In the genomic region with DNA sequence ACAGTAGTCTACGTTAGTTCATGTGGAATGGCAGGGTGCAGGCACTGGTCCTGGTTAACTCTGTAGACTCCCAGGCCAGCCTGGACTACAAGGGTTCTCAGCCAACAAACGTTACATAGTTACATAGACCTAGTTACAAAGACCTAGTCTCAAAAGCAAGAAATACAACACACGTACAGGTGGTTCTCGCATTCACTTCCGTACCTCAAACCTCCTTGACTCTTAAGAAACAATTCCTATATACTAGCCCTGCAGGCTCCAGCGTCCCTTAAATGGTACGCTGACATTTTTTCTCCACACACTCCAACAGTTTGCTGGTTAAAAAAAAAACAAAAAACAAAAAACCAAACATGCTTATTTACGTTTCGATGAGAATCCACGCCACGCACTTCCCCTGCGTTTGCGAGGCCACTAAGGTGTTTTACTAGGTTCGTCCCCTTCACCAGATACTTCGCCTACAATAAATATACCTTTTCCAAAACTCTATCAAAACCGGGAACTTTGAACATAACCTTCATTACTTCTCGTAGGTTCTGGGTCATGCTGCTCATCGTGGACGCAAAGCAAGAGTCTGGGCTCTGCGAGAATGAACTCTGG, we compare ENCODE assay signal across 8 mouse cellular contexts. TPM values are rescaled to one million over a fixed set of nuclear protein-coding genes. Genes with fewer than 3 reads are reported as not detected.
DNase-seq lines count a peak whose midpoint lies in the region; ATAC-seq and TF ChIP-seq lines count a peak whose summit lies in the region.

No protein-coding gene starts in this region.

- H3K4me2 ChIP-seq in kidney, embryonic 14.5 days (replicated peaks; ENCODE audit: low read depth, low read length): peak overlapping the region; percentile 57
- H3K4me2 ChIP-seq in forebrain, postnatal 0 days (ENCODE audit: low read depth): peak overlapping the region; percentile 83
- H3K4me2 ChIP-seq in liver, embryonic 11.5 days: peak overlapping the region; percentile 88

- WGBS in kidney, embryonic 14.5 days: 3% methylated on average over 20 of the region's 20 CpGs
- WGBS in forebrain, postnatal 0 days: 2% methylated on average over 20 of the region's 20 CpGs
- WGBS in liver, embryonic 11.5 days: 4% methylated on average over 20 of the region's 20 CpGs
- under 1% methylated on average over 20 of the region's 20 CpGs for WGBS in olfactory bulb, adult 2 months

- peaks cover 18% of the 10 kb centered on the region for H3K4me1 ChIP-seq in kidney, embryonic 14.5 days (ENCODE audit: control insufficient read depth, insufficient read depth, low read length)
- peaks cover 21% of the 10 kb centered on the region; the same call in 1 of the 2 replicates for H3K4me1 ChIP-seq in forebrain, postnatal 0 days (ENCODE audit: insufficient read depth)
- peaks cover 12% of the 10 kb centered on the region; the same call in 1 of the 2 replicates for H3K4me1 ChIP-seq in liver, embryonic 11.5 days (replicated peaks; ENCODE audit: control insufficient read depth, insufficient read depth, low read length)
- H3K4me1 ChIP-seq in olfactory bulb, adult 2 months (ENCODE audit: control insufficient read depth, insufficient read depth, low read length): peaks cover 4% of the 10 kb centered on the region; the same call in 1 of the 2 replicates

- no peaks in the 10 kb centered on the region for H3K9me3 ChIP-seq in kidney, embryonic 14.5 days (ENCODE audit: control insufficient read depth, low read length)
- H3K9me3 ChIP-seq in forebrain, postnatal 0 days (ENCODE audit: low read length): no peaks in the 10 kb centered on the region
- H3K9me3 ChIP-seq in liver, embryonic 11.5 days (ENCODE audit: control insufficient read depth, low read length): no peaks in the 10 kb centered on the region

- DNase-seq in kidney, postnatal 4 days: no peak
- peak; percentile 26 for DNase-seq in ZHBTc4 (ENCODE audit: low read depth, low spot score)
- DNase-seq in forebrain, postnatal 0 days: no peak
- DNase-seq in liver, embryonic 11.5 days (ENCODE audit: low spot score): peak; percentile 48
- DNase-seq in layer of hippocampus, postnatal 14 days (ENCODE audit: low spot score in 2 of 2): no peak
- no peak for DNase-seq in ovary, postnatal 36 days (ENCODE audit: low spot score)

- 0 out of 2 replicates have a peak overlapping the region, but pooled peaks have one; percentile 1 for H3K27ac ChIP-seq in kidney, embryonic 14.5 days (ENCODE audit: low read depth, low read length)
- peak overlapping the region; percentile 86; the same call in 1 of the 2 replicates for H3K27ac ChIP-seq in forebrain, postnatal 0 days (ENCODE audit: low read depth, low read length)
- H3K27ac ChIP-seq in liver, embryonic 11.5 days (ENCODE audit: low read depth, low read length): peak overlapping the region; percentile 92
- peak overlapping the region; percentile 76 for H3K27ac ChIP-seq in olfactory bulb, adult 2 months (ENCODE audit: insufficient read depth, low read depth, low read length)

- peaks cover 2% of the 10 kb centered on the region; the same call in 1 of the 2 replicates for H3K36me3 ChIP-seq in kidney, embryonic 14.5 days (ENCODE audit: control insufficient read depth, insufficient read depth, low read length)
- H3K36me3 ChIP-seq in forebrain, postnatal 0 days (ENCODE audit: insufficient read depth): no peaks in the 10 kb centered on the region; the same call in 1 of the 2 replicates
- no peaks in the 10 kb centered on the region for H3K36me3 ChIP-seq in liver, embryonic 11.5 days (ENCODE audit: control insufficient read depth, insufficient read depth, low read length)

- TF ChIP-seq CTCF in forebrain, postnatal 0 days (IDR thresholded peaks at IDR 0.05; ENCODE audit: low read depth): no peak
- TF ChIP-seq CTCF in olfactory bulb, adult 2 months (IDR thresholded peaks at IDR 0.05; ENCODE audit: insufficient read depth, low read depth, low read length): no peak

- H3K4me3 ChIP-seq in kidney, embryonic 14.5 days (ENCODE audit: low read length): peak overlapping the region; percentile 95
- peak overlapping the region; percentile 64 for H3K4me3 ChIP-seq in forebrain, postnatal 0 days (ENCODE audit: low read depth, low read length)
- H3K4me3 ChIP-seq in liver, embryonic 11.5 days (ENCODE audit: low read depth, low read length): peak overlapping the region; percentile 97
- peak overlapping the region; percentile 86 for H3K4me3 ChIP-seq in olfactory bulb, adult 2 months (ENCODE audit: insufficient read depth, low read depth, low read length)

- ATAC-seq in kidney, embryonic 14.5 days (ENCODE audit: low FRiP score, low TSS enrichment): no peak
- ATAC-seq in forebrain, postnatal 0 days: no peak
- ATAC-seq in liver, embryonic 11.5 days (replicated peaks; ENCODE audit: low FRiP score): no peak; the same call in 1 of the 2 replicates

- H3K27me3 ChIP-seq in kidney, embryonic 14.5 days (ENCODE audit: control insufficient read depth, insufficient read depth, low read length): no peaks in the 10 kb centered on the region
- no peaks in the 10 kb centered on the region for H3K27me3 ChIP-seq in forebrain, postnatal 0 days (ENCODE audit: insufficient read depth, low read length)
- no peaks in the 10 kb centered on the region for H3K27me3 ChIP-seq in liver, embryonic 11.5 days (replicated peaks; ENCODE audit: control insufficient read depth, insufficient read depth, low read length)

- peak overlapping the region; percentile 68 for H3K9ac ChIP-seq in kidney, embryonic 14.5 days (ENCODE audit: low read depth, low read length)
- H3K9ac ChIP-seq in forebrain, postnatal 0 days: peak overlapping the region; percentile 90
- H3K9ac ChIP-seq in liver, embryonic 11.5 days (ENCODE audit: low read depth, low read length): peak overlapping the region; percentile 96

- TF ChIP-seq POLR2A in olfactory bulb, adult 2 months (IDR thresholded peaks at IDR 0.05; ENCODE audit: insufficient read depth, low read depth, low read length): no peak

RNA-seq across cellular contexts. Expression of a gene that starts 0.5 kb away (rescaled TPM):
- polyA plus RNA-seq in kidney, embryonic 14.5 days (2014; fragmentation: Nextera tagmentation; extraction: Ambion mirVana): 81.8 and 91.6 TPM in 2 replicates
- total RNA-seq in forebrain, postnatal 0 days (2014; rRNA removed): 25.0 and 29.1 TPM in 2 replicates
- polyA plus RNA-seq in forebrain, postnatal 0 days (2015; fragmentation: Nextera tagmentation; extraction: Ambion mirVana): 74.2 and 79.4 TPM in 2 replicates
- polyA plus RNA-seq in liver, embryonic 11.5 days (2014; fragmentation: Nextera tagmentation; extraction: Ambion mirVana): 88.1 and 95.1 TPM in 2 replicates
- not detected in 2 replicates for polyA plus RNA-seq in olfactory bulb, adult 2 months (2012; ENCODE audit: insufficient read depth, insufficient read length, low replicate concordance, missing spikeins)
- total RNA-seq in layer of hippocampus, postnatal 14 days (2021): 10 to 100 TPM; 73.0 to 83.6 TPM

RNA-seq across cellular contexts. Expression of a gene that starts 0.6 kb away (rescaled TPM):
- polyA plus RNA-seq in kidney, embryonic 14.5 days (2014; fragmentation: Nextera tagmentation; extraction: Ambion mirVana): 68.8 and 79.9 TPM in 2 replicates
- total RNA-seq in forebrain, postnatal 0 days (2014; rRNA removed): 39.2 and 45.4 TPM in 2 replicates
- 31.4 and 31.7 TPM in 2 replicates for polyA plus RNA-seq in forebrain, postnatal 0 days (2015; fragmentation: Nextera tagmentation; extraction: Ambion mirVana)
- polyA plus RNA-seq in liver, embryonic 11.5 days (2014; fragmentation: Nextera tagmentation; extraction: Ambion mirVana): 55.4 and 59.6 TPM in 2 replicates
- polyA plus RNA-seq in olfactory bulb, adult 2 months (2012; ENCODE audit: insufficient read depth, insufficient read length, low replicate concordance, missing spikeins): not detected in 2 replicates
- 10 to 100 TPM; 22.8 to 23.2 TPM for total RNA-seq in layer of hippocampus, postnatal 14 days (2021)

RNA-seq across cellular contexts. Expression of a gene that starts 14.1 kb away (rescaled TPM):
- 0.29 and 0.64 TPM in 2 replicates for polyA plus RNA-seq in kidney, embryonic 14.5 days (2014; fragmentation: Nextera tagmentation; extraction: Ambion mirVana)
- total RNA-seq in forebrain, postnatal 0 days (2014; rRNA removed): 10.2 and 13.1 TPM in 2 replicates
- 3.0 and 5.6 TPM in 2 replicates for polyA plus RNA-seq in forebrain, postnatal 0 days (2015; fragmentation: Nextera tagmentation; extraction: Ambion mirVana)
- 0.40 TPM in 1 of 2 replicates, not detected in the other for polyA plus RNA-seq in liver, embryonic 11.5 days (2014; fragmentation: Nextera tagmentation; extraction: Ambion mirVana)
- polyA plus RNA-seq in olfactory bulb, adult 2 months (2012; ENCODE audit: insufficient read depth, insufficient read length, low replicate concordance, missing spikeins): not detected in 2 replicates
- total RNA-seq in layer of hippocampus, postnatal 14 days (2021): 10 to 100 TPM; 27.8 to 28.1 TPM

RNA-seq across cellular contexts. Expression of a gene that starts 29.4 kb away (rescaled TPM):
- polyA plus RNA-seq in kidney, embryonic 14.5 days (2014; fragmentation: Nextera tagmentation; extraction: Ambion mirVana): 35.3 and 41.5 TPM in 2 replicates
- total RNA-seq in forebrain, postnatal 0 days (2014; rRNA removed): 64.2 and 68.4 TPM in 2 replicates
- 16.1 and 16.9 TPM in 2 replicates for polyA plus RNA-seq in forebrain, postnatal 0 days (2015; fragmentation: Nextera tagmentation; extraction: Ambion mirVana)
- polyA plus RNA-seq in liver, embryonic 11.5 days (2014; fragmentation: Nextera tagmentation; extraction: Ambion mirVana): 18.3 and 18.8 TPM in 2 replicates
- 104 and 156 TPM in 2 replicates for polyA plus RNA-seq in olfactory bulb, adult 2 months (2012; ENCODE audit: insufficient read depth, insufficient read length, low replicate concordance, missing spikeins)
- total RNA-seq in layer of hippocampus, postnatal 14 days (2021): 100 to 1,000 TPM; 192 to 199 TPM

Comparison
In these comparisons a context has a peak if more than half of its experiments do, and no peak if none do; other contexts are left out.
1. H3K27ac ChIP-seq: peak in every context shown above with its lines; median percentile 92 in liver, embryonic 11.5 days; 86 in forebrain, postnatal 0 days; 76 in olfactory bulb, adult 2 months; 1 in kidney, embryonic 14.5 days.
2. DNase-seq: peak in ZHBTc4 (single experiment) and liver, embryonic 11.5 days (single experiment); none in kidney, postnatal 4 days (0 of 2), forebrain, postnatal 0 days (single experiment), layer of hippocampus, postnatal 14 days (0 of 2) and ovary, postnatal 36 days (single experiment).
3. RNA of a gene that starts 0.5 kb away (polyA plus RNA-seq): 88.1 to 95.1 TPM in liver, embryonic 11.5 days, 81.8 to 91.6 TPM in kidney, embryonic 14.5 days and 74.2 to 79.4 TPM in forebrain, postnatal 0 days; not detected in olfactory bulb, adult 2 months; every median in the first group is over 10 times any median in the second.
4. Peak in every context shown above with its lines, with median percentiles within 50 percentile points of each other: H3K4me2 ChIP-seq, H3K4me3 ChIP-seq and H3K9ac ChIP-seq.